Mouse (Mus musculus) lung, adult 2 months (tissue): Measurements from ENCODE around the gene Mcpt8.

Experiments used
- CTCF ChIP-seq: fragments of 200-500 bp; IDR thresholded peaks from 2 replicates; pipeline ENCODE4 v1.5.1; 2011; ENCODE audit warnings: mild to moderate bottlenecking, low read length, control low read depth; ENCODE audit not compliant: insufficient read depth
- POLR2A ChIP-seq: fragments of 200-500 bp; IDR thresholded peaks from 2 replicates; pipeline ENCODE4 v1.6.1; 2011; ENCODE audit warnings: low read depth, mild to moderate bottlenecking, control low read depth, low read length, borderline replicate concordance; ENCODE audit errors: extremely low read depth

DNA sequence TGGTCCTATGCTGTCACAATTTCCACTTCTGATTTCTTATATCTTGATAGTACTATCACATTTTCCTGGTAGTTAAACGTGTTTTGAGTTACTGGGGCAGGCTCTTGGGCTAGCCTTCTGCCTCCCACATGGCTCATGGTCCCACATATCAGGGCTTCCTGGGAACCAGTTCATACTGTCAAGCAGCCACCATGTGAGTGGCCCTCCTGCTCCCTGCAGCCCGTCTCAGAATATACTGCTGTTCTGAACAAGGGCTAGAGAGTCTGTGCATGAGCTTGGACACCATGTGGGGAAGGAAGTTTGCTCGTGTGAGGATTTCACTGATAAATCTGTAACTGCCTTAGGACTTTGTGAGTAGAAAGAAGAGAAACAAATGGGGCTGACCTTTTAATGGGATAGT lies 1.6 kb upstream of the Mcpt8 start:
- no peak for TF ChIP-seq CTCF
- no peak for TF ChIP-seq POLR2A
